Mouse (Mus musculus) liver, adult 2 months (tissue): Measurements from ENCODE around the gene Wbp1l.

Experiments used
- CTCF ChIP-seq: fragments of 200-500 bp; IDR thresholded peaks from 2 replicates; pipeline ENCODE4 v1.5.1; 2011; ENCODE audit warnings: low read depth, low read length, control low read depth
- POLR2A ChIP-seq: fragments of 200-500 bp; IDR thresholded peaks from 2 replicates; pipeline ENCODE4 v1.6.1; 2011; ENCODE audit warnings: low read length, control low read depth; ENCODE audit not compliant: insufficient read depth; ENCODE audit errors: extremely low read depth

DNA sequence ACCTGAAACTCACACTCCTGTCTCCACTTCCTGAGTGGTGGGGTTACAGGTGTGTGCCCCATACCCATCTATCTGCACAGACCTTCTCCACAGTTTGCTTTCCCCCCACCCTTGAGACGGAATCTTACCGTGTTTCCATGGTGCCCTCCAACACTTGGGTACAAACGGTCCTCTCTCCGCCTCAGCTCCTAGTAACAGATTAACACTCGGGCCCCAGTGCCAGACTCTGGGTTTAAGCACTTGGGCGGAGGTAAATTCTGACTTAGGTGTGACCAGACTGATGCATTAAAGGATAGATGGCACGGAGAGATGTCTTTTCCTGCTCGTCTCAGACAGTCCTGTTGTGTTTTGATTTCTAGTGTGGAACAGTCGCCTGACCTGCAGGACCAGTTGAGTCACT is 102.3 kb downstream of the Wbp1l start:
- TF ChIP-seq CTCF (no peak), POLR2A (no peak)
